Mouse (Mus musculus): ENCODE results near the gene Kcnh3. TPM values are rescaled to one million over a fixed set of nuclear protein-coding genes. Genes with fewer than 3 reads are reported as not detected.
"Not testable (repeated sequence)": the region's sequence is repeated elsewhere in the genome, so short reads cannot be mapped to it uniquely, and the experiment has no call there.

The Kcnh3 gene
- total RNA-seq, 2 experiments from 2014 or later = 91.0 to 91.6 TPM

DNA sequence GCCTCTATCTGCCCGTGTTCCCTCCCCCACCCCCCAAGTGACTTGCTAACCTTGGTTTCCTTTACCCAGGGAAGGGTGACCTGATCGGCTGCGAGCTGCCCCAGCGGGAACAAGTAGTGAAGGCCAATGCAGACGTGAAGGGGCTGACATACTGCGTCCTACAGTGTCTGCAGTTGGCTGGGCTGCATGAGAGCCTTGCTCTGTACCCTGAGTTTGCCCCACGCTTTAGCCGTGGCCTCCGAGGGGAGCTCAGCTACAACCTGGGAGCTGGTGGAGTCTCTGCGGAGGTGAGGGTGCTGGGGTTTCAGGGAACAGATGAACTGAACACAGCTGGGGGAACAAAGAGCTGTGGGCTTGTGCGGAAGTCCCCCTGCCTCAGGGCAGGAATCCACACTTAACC, 13.3 kb downstream of the Kcnh3 start:
- DNase-seq (ENCODE audit: low spot score in 2 of 2) = no peak

DNA sequence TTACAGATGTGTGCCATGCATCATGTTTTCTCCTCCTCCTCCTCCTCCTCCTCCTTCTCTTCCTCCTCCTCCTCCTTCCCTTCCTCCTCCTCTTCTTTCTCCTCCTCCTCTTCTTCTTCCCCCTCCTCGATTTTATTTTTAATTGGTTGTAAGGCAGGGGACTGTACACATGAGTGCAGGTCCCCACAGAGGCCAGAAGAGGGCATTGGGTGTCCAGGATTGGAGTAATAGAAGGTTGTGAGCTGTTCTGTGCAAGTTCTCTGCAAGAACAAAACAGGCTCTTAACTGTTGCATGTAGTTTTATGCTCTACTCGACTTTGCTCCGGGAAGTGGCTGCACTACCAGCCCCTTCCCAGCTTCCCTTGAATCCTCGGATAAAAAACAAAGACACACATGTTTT, 15.5 kb downstream of the Kcnh3 start:
- no peak for DNase-seq (ENCODE audit: low spot score in 2 of 2)

DNA sequence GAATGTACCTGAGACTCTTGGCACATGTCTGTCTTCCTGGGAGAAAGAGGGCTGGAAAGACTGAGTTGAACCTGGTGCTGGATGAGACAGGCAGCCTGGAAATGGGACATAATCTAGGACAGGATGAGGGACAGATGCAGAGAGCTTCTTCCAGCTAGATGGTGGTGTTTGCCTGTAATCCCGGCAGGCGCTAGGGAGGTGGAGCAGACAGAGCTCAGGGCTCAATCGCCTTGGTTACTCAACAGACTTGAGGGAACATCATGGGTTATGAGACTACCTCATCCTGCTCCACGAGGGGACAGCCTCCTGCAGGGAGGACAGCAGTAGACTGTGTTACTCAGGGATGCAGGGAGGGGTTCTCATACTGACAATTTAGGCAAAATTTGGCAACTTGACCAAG, 16.6 kb downstream of the Kcnh3 start:
- DNase-seq (ENCODE audit: low spot score in 2 of 2) = no peak

DNA sequence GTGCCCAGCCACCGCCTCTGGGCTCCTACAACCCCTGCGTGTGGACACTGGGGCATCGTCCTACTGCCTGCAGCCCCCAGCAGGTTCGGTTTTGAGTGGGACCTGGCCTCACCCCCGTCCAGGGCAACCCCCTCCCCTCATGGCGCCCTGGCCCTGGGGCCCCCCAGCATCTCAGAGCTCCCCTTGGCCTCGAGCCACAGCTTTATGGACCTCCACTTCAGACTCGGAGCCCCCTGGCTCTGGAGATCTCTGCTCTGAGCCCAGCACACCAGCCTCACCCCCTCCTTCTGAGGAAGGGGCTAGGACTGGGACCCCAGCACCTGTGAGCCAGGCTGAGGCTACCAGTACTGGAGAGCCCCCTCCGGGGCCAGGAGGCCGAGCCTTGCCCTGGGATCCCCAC, 17.4 kb downstream of the Kcnh3 start:
- DNase-seq (ENCODE audit: low spot score in 2 of 2) = no peak

DNA sequence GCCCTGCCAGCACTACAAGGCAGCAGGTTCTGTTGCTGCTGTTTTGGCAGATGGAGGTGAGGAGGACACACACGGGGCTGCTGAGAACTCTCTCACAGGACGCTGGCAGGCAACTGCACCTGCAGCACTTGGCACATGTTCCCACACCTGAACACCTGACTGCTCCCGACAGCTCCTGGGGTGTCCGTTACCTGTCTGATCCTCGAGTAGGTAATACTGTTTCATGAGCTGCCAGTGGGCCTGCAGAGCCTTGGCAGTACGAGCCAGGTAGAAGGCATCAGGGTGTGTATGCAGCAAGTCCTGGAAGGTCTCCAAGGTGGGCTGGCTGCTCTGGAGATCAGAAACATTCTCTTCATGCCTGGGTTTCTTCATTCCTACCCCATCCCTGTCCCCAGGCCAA, 22.1 kb downstream of the Kcnh3 start:
- DNase-seq (ENCODE audit: low spot score in 2 of 2) = not testable (repeated sequence)

DNA sequence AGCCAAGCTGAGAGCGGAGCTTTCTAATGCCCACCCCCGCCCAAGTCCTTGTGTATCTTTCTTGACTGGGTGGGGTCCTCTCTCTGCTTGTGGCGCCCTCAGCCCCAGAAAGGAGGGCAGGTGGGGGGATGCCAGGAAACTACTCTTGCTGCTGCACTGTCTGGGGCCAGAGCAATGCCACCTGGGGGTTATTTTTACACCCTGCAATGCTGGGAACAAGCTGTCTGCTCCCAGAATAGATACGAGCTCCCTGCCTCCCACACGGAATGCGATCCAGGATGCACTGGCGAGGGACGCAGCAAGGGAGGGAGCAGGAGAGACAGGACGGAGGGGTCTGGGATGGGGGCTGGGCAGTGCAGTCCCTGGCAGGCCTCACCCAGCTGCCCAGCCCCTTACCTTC, 24.3 kb downstream of the Kcnh3 start:
- DNase-seq (ENCODE audit: low spot score in 2 of 2) = peak; percentile 62 to 83

DNA sequence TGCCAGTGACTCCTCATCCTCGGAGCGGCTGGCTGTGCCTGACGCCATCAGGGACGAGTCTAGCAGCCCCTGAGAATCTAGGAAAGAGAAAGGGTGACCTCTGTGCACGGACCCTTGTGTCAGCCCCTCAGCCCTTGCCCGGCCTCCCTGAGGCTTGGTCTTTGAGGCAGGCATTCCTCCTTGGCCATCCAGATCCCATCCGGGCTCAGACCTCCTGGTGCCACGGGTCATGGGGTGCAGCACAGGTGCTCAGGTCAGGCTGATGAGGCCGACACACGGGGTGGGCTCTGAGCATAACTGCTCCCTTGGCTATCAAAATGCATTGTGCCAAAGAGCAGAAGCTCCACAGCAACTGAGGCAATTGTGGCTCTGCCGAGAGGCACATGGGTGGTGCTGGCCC, 25.3 kb downstream of the Kcnh3 start:
- DNase-seq (ENCODE audit: low spot score in 2 of 2) = no peak

DNA sequence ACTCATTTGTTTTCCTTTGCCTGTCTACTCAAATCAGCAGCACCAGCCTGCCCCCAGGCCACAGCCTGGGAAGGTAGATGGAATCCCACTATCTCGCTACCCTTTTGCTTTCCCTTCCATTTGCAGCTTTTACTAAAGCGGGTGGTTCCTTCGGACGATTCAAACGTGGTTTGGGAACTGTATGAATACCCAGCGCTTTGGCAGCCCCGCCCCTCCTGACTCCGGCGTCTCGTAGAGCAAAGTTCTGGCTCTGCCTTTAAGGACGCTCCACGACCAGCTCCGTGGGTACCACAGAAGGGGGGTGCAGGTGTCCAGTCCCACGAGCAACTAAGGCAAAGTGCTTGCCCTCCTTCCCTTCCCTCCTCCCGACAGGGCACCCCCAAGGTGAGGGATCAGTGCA, 26.4 kb downstream of the Kcnh3 start:
- not testable (repeated sequence) for DNase-seq (ENCODE audit: low spot score in 2 of 2)

DNA sequence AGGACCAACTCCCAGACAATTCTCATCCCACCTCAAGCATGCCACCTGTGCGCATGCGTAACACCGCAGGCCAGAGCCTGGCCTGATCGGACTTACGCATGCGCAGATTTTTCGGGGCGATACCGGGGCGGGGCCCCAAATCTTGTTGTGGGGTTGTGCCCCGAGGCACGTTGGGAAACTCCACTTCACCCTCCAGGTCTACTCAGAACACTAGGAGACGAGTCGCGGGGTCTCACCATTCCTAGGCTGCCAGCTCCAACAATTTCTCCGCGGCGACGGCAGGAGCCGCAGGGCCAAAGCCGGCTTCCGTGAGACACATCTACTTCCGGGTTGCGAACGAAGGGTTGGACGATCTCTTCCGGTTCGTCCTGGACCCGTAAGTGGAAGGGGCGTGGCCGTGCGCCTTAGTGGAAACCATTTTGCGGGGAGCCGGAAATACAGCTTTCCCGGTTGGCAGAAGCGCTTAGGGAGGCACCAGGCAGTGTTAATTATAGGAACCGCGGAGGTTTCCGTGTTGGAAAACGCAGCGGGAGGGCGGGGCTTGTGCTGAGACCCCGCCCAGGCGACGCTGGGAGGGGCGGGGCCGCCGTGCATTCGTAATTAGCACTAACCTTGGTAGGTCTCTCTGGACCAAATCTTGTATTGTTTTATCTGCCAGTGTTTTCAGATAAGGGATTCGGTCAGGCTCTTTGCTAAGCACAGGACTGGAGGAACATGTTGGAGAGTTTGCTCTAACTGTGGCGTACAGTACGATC, 27.1 kb downstream of the Kcnh3 start, which contains the start of gene Mcrs1:
Gene Mcrs1, minus strand, starts transcription at position 336 of the 755 bp plus-strand sequence.
- DNase-seq (ENCODE audit: low spot score in 2 of 2) = peak; percentile 97 to 99

DNA sequence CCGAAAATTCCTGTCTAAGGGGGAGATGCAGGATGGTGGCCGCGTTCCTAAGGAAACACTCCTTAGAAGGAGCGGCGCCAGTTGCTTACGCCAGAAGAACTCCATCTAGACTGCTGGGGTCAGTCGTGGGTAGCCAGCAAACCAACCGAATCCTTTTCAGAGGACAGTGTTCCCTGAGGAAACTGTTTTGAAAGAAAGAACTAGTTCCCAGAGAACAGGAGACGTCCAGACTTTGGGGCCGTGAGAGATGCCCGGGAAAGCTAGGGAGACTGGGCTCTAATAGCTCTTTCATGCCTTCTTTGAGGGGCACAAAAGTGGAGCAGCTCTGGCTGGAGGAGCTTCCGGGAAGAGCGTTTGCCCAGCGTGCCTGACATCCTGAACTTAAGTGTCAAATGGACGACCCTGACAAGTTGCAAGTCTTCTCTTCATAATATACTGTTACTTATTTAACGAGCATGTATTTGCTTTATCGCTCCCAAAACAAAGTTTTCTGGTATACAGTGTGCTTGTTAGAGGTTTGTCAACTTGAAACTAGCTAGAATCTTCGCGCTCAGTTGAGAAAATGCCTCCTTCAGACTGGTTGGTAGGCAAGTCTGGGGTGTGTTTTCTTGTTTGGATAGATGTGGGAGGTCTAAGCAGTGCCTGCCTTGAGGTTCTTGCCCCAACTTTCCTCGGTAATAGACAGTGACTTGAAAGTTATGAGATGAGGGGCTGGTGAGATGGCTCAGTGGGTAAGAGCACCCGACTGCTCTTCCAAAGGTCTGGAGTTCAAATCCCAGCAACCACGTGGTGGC, 27.9 kb downstream of the Kcnh3 start:
- DNase-seq (ENCODE audit: low spot score in 2 of 2) = peak in 1 of 2 experiments; percentile 37

DNA sequence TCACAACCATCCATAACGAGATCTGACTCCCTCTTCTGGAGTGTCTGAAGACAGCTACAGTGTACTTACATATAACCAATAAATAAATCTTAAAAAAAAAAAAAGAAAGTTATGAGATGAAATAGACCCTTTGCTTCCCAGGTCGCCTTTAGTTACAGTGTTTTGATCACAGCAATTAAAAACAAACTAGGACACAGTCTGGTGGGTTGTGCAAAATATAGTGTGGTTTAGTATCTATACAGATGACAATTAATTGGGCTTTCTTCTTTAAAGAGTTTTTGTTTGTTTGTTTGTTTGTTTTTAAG, 28.5 kb downstream of the Kcnh3 start:
- DNase-seq (ENCODE audit: low spot score in 2 of 2) = not testable (repeated sequence)

DNA sequence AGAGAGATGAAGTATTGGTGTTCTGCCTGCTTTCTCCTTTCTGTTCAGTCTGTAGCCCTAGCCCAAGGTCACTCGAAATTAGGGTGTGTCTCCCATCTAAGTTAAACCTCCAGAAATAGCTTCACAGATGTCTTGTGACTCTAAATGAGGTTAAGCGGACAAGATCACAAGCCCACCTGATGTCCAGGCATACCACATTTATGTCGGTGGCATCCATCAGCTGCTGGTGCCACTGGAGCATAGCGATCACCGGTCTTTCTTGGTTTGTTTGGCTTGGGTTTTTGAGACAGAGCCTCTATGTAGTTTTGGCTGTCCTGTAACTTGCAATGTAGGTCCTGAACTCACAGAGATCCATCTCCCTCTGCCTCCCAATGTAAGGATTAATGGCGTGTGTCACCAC, 29.1 kb downstream of the Kcnh3 start:
- no peak for DNase-seq (ENCODE audit: low spot score in 2 of 2)

DNA sequence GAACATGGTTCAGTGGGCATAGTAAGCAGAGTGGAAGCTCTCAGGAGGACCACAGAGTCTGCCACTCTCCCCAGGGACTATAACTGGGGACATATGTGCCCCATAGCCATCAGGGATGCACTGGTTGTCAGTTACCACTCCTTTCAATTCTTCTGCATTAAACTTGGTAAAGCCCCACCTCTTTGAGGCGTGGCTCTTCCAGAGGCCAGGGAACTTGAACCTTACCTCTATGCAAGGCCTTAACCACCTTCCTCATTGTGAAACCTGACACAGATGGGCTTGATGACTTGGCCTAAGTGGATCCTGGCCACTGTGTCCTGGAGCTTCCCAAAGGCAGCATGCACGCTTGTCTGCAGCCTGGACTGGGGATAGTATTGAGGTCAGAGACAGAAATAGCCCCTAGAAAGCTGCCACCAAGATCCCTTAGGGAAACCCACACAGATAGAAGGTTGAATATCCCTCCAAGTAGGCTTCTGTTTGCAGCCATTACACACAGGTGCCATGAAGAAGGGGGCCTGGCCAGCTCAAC, 29.9 kb downstream of the Kcnh3 start:
- no peak for DNase-seq (ENCODE audit: low spot score in 2 of 2)

DNA sequence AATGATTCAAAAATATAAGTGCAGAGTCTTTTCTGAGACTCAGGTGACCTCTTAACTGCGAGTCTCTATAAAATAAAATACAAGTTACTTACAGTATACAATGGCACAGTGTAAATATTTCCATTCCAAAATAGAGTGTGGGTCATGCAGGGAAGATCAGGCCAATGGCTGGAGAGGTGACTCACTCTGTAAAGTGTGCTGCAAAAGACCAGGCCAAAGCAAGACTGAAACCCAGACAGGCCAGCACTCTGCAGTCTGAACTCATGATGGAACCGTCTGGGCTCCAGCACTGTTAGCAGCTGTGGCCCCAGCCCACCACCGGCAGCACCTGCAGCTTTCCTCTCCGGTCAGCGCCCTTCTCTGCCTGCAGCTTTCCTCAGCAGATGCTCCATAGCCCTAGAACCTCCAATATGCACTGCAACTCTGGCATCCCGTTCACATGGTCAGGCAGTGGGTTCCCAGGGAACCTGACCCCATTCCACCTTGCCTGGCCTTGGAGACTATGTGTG, 30.6 kb downstream of the Kcnh3 start:
- DNase-seq (ENCODE audit: low spot score in 2 of 2) = no peak

DNA sequence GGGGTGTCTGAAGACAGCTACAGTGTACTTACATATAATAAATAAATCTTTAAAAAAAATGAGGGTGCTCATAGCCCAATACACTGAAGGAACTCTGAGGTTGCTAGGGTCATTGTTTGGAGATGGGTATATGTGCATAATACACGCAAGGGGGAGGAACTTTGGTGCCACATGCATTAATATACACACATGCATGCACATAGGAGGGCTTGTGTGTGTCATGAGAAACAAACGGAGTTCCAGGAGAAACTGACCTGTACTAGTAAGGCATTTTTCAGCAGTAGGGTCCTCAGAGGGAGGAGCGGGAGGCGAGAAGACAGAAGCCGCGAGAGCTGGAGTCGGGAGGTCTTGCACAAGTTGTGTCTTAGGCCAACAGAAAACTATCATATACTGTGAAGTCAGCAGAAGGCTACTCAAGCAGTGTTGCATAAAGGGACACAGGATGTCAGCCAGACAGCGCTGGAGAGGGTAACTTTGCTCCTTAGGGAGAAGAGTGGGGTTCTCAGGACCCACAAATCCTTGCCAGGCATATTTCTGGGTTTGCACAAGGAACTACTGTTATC, 34.6 kb downstream of the Kcnh3 start:
- no peak for DNase-seq (ENCODE audit: low spot score in 2 of 2)

DNA sequence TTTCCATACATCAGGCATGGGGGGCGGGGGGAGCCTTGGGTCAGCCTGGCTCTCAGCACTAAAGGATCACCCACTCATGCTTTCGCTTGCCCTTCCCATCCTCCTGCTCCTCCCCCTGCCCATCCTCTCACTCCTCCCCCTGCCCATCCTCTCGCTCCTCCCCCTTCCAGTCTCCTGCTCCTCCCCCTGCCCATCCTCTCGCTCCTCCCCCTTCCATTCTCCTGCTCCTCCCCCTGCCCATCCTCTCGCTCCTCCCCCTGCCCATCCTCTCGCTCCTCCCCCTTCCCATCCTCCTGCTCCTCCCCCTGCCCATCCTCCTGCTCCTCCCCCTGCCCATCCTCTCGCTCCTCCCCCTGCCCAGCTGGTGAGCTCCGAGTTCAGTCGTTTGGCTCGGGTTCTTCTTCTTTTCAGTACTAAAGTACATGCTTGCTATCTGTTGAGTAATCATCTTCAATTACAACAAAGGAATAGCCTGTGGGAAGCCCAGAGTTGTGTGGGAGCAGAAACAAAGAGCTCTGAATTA, 35.1 kb downstream of the Kcnh3 start:
- peak; percentile 43 to 64 for DNase-seq (ENCODE audit: low spot score in 2 of 2)

DNA sequence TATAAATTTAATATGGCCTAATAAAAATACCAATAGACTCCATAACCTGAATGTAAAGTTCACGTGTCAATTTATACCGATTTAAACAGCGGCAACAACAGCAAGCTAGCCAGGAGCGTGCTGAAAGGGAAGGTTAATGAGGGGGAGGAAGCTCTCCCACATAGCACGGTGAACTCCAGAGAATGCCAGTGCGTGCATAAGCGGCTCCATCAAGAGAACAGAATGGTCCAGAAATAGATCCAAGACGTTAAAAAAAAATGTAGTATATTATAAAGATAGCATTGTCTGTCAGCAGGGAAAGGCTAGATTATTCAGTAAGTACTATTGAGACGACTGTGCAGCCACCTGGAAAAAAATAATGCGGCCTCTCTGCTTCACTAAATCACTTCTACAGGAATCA, 38.0 kb downstream of the Kcnh3 start:
- DNase-seq (ENCODE audit: low spot score in 2 of 2) = no peak

DNA sequence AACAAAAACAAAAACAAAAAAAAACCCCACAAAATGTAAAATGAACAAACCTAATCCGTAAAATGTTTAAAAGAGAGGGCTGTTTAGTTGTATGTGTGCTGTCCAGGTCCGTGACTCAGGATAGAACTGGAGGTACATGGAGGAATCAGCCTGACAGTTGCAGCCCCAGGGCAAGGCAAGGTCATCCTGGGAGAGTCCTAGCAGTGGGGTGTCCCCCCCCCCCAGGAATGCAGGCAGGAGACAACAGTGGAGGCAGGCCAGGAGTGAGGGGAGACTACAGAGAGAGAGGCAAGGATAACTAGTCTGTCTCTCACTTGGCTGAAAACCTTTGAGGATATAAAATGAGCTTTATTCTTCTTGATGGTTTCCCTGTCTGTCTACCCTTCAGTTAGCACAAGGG, 39.7 kb downstream of the Kcnh3 start:
- no peak for DNase-seq (ENCODE audit: low spot score in 2 of 2)

DNA sequence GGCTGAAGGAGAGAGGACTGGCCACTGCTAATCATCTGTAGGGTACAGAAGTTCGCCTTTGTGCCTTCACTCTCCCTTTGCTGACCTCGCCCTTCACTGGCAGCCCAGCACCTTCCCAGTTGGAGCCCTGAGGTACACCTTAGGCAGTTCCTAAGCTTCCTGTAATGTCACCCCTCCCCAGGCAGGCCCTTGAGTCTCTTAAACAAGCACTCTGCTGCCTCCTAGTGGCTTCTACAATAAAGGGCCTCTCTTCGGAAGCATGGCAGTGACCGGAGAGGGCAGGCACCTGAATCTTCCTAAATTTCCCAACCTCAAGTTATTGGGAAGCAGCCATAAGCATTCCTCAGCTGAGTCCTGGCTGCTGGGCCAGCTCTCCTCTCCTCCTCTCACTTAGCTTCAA, 41.0 kb downstream of the Kcnh3 start:
- DNase-seq (ENCODE audit: low spot score in 2 of 2) = peak in 1 of 2 experiments; percentile 81

DNA sequence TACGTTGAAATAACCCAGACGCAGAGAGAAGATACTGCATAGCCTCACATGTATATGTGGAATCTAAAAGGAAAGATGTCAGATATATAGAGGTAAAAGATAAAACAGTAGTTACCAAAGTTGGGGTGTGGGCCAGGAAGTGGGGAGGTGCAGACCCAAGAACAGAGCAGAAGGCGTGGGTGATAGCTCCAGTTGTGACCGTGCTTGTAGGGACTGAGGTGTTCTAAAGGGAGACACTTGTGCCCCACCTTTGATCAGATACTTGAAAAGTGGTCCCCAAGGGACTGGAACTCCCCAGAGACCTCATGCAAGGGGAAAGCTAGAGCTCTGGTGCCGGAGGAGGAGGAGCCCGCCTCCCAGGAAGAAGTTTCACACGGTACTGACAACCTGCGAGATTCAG, 51.4 kb downstream of the Kcnh3 start:
- DNase-seq (ENCODE audit: low spot score in 2 of 2) = no peak

DNA sequence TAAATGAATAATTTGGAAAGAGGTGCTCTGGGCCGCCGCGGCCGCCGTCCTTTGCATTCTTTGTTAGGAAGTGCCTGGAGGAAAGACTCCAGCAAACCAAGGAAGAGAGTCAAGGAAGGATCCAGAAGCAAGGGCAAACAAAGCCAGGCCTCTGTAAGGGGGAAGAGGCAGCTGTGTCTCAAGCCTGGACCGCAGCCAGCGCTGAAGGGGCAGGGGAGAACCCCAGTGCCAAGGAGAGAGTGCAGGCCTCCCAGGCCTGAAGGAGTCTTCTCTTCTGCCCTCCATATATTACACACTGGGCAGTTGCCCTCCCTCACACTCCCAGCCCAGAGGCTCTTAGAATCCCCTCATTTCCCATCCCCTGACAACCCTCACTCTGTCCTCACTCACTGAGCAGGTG, 53.6 kb downstream of the Kcnh3 start:
- DNase-seq (ENCODE audit: low spot score in 2 of 2) = no peak

DNA sequence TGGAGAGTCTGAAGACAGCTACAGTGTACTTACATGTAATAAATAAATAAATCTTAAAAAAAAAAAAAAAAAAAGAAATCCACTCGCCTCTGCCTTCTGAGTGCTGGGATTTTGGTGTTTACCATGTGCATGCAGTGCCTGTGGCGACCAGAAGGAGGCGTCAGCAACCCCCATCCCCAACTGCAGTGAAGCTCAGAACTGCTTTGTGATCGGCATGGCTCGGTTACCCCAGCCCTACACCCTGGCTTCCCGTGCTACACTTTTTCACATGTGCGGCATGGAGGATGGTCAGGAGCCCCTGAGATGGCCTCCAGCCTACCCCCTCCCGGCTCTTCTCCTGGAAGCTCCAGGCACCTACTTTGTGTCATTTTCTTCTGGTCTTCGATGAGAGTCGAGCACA, 58.8 kb downstream of the Kcnh3 start:
- DNase-seq (ENCODE audit: low spot score in 2 of 2) = no peak
